Mouse (Mus musculus) gastrocnemius, postnatal 36 days (tissue): ENCODE results near the gene Fry. TPM values are rescaled to one million over a fixed set of nuclear protein-coding genes. Genes with fewer than 3 reads are reported as not detected.

Source experiments
- DNase-seq, 2 experiments: peaks; one replicate each; pipeline ENCODE4 v3.0.0; 2022
- intact Hi-C: fragments of 180-260 bp; cut with DNase I; formaldehyde crosslinking; loops from one replicate; pipeline ENCODE4 v1.15.1; 2025
- long read RNA-seq, 2 experiments: library from polyadenylated mRNA; stranded (forward); transcript quantifications; one replicate each; pipeline ENCODE4 v2.0.0; 2021
- total RNA-seq, 2 experiments: library from RNA; stranded (reverse); gene quantifications; 2 replicates each; pipeline ENCODE4 v1.2.3; 2021

Fry gene
- total RNA-seq, result 10 to 100 TPM; 78.8 to 85.5 TPM
- long read RNA-seq, experiment 1, partial matches to known transcripts, result 3 of 10 reads
- long read RNA-seq, experiment 1, other reads (novel, unspliced or antisense), result 4 of 10 reads
- long read RNA-seq, experiment 2, partial matches to known transcripts, result 6 of 14 reads
- long read RNA-seq, experiment 2, other reads (novel, unspliced or antisense), result 4 of 14 reads

GRCm38 (mm10) chr5:150118455-150119241 lies at the start of gene Fry:
Gene Fry (plus strand): TSS chr5:150118645.
- intact Hi-C loops, result loop anchor here (5.0 kb wide), 1 partner anchor 39 kb away; no protein-coding TSS in a partner anchor
- DNase-seq, result peak; percentile 89 to 93

DNA sequence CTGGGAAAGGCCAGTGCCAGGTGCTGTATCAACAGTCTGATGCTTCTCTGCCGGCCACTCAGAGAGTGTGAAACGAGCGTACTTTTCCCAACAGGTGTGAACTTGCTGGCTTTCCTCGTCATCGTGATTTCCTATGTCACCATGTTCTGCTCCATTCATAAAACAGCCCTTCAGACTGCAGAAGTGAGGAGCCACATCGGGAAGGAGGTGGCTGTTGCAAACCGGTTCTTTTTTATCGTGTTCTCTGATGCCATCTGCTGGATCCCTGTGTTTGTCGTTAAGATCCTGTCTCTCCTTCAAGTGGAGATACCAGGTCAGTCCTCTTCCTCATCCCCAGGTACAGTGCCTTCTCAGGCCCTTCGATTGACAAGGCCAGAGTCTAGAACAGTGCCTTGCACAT lies 48.4 kb upstream of the Fry start:
- intact Hi-C loops, result no loop called here
- DNase-seq, result no peak

- DNase-seq, result no peak
- intact Hi-C loops, result no loop called here
Measured at GRCm38 (mm10) chr5:150071738-150072137, 46.7 kb upstream of the Fry start.

DNA sequence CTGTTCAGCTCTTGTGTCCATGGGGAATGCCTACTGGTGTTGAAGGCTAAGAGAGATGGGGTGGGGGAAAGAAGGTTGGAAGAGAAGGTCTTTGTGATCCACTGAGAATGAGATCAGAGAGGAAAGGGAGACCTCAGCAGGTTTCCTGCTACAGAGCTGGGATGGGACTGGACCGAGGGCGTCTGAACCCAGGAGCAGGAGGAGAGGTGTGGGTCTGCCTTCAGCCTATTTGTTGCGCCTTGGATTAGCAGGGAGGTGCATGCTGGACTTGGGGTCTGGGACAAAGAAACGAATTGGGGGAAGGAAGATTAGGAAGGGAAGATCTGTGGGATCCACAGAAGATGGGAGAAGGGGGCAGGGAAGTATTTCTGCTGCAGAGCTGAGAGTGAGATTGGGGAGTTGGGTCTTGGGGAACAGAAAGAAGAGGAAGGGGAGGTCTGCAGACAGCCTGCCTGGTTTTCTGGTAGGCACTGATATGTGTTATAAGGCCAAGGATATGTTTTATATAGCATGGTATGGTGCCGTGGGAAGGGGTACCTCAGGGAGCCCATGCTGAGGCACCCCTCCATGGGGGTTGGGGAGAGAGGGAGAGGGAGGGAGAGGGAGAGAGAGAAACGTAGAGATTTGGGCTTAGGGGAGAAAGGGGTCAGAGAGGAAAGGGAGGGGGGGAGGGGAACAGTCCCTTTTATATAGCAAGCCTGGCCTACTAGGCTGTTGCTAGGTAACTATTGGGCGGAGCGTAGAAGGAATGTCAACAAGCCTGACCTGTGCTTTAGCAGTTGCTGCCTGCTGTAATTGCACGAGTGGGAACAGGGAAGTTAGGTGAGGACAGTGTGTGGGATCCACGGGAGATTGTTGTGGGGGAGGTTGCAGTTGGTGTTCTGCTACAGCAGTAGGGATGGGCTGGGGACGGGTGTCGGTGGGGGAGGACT lies 38.3 kb upstream of the Fry start:
- intact Hi-C loops, result no loop called here
- DNase-seq, result no peak

GRCm38 (mm10) chr5:150082696-150083095 lies 35.7 kb upstream of the Fry start:
- intact Hi-C loops, result no loop called here
- DNase-seq, result no peak

GRCm38 (mm10) chr5:150083190-150083589 lies 35.3 kb upstream of the Fry start:
- DNase-seq, result no peak

DNA sequence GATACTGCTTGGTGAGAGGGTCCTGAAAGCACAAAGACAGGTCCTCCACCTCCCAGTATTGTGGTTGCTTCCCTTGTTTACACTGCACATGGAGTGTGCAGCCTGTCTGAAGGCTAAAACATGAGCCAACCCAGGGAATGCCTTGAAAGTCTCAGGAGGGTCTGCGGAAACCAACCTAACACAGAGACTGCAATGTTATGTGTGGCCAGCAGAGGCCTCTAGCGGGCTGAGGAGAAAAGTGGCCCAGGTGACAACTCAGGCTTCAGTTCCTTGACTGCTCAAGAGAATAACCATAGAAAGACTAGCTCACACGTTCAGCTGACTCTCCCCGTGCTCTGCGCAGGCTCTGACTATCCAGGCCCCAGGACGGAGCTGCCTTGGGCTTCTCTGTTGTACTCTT lies 20.8 kb upstream of the Fry start:
- peak in 1 of 2 experiments; percentile 41 for DNase-seq
- intact Hi-C loops, result loop anchor here (2.0 to 10.0 kb wide), 2 partner anchors 59 to 307 kb away; no protein-coding TSS in a partner anchor

More at GRCm38 (mm10) chr5:150083190-150083589, 35.3 kb upstream of the Fry start:
- intact Hi-C loops, result no loop called here

- intact Hi-C loops, result loop anchor here (10.0 kb wide), 1 partner anchor 306 kb away; no protein-coding TSS in a partner anchor
- DNase-seq, result no peak
Measured at GRCm38 (mm10) chr5:150098754-150099153, 19.7 kb upstream of the Fry start.

GRCm38 (mm10) chr5:150101789-150102188 lies 16.7 kb upstream of the Fry start:
- DNase-seq, result no peak
- intact Hi-C loops, result no loop called here

- intact Hi-C loops, result no loop called here
Measured at GRCm38 (mm10) chr5:150106358-150106757, 12.1 kb upstream of the Fry start.

GRCm38 (mm10) chr5:150111236-150111635 lies 7.2 kb upstream of the Fry start:
- intact Hi-C loops, result no loop called here
- no peak for DNase-seq

More at GRCm38 (mm10) chr5:150106358-150106757, 12.1 kb upstream of the Fry start:
- no peak for DNase-seq

- intact Hi-C loops, result no loop called here
- DNase-seq, result no peak
Measured at GRCm38 (mm10) chr5:150114007-150114406, 4.4 kb upstream of the Fry start.

- DNase-seq, result no peak
- intact Hi-C loops, result loop anchor here (5.0 kb wide), 1 partner anchor 43 kb away; no protein-coding TSS in a partner anchor
Measured at GRCm38 (mm10) chr5:150114778-150115177, 3.7 kb upstream of the Fry start.

DNA sequence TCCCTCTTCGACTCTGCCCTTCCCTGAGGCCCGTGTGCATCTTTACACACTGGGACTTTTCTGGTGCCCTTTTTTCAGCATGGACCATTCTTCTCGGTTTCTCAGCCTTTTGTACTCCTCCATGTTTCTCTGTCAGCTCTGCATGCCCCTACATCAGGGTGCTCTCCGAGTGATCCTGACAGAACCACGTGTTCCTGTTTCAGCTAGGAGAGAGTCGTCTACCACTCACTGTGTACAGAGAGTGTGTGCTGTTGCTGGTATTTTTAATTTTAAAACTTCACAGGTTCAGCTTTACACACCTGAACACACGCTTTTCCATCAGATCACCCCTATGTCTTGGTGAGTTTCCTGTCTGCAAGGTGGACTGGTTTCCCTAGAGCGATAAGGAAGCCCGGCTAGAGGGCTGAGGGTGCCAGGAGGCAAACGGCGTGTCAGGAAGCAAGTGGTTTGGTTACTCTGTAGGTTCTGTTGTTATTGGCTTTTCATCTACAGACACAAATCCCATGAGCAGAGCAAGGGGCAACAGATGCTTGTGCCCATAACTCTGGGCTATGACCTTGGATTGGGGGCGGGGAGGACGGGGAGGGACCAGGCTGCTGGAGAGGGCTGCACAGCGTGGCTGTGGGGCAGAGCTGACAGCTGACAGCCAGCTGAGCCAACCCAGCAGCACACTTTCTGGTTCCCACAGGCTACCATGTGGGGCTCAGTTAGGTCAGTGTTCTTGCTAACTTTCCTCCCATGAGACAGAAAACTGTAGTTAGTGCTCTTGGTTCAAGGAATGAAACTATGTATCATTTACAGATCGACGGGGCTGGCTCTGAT lies 3.0 kb upstream of the Fry start:
- intact Hi-C loops, result loop anchor here (5.0 kb wide), 1 partner anchor 42 kb away; no protein-coding TSS in a partner anchor
- no peak for DNase-seq

- intact Hi-C loops, result loop anchor here (5.0 kb wide), 1 partner anchor 41 kb away; no protein-coding TSS in a partner anchor
Measured at GRCm38 (mm10) chr5:150116216-150116905, 2.1 kb upstream of the Fry start.

GRCm38 (mm10) chr5:150116906-150117216 lies 1.6 kb upstream of the Fry start:
- intact Hi-C loops, result loop anchor here (5.0 kb wide), 1 partner anchor 40 kb away; no protein-coding TSS in a partner anchor

More at GRCm38 (mm10) chr5:150116216-150116905, 2.1 kb upstream of the Fry start:
- DNase-seq, result no peak

GRCm38 (mm10) chr5:150118124-150118454 lies 356 bp upstream of the Fry start:
- no peak for DNase-seq
- intact Hi-C loops, result loop anchor here (5.0 kb wide), 1 partner anchor 39 kb away; no protein-coding TSS in a partner anchor

More at GRCm38 (mm10) chr5:150116906-150117216, 1.6 kb upstream of the Fry start:
- DNase-seq, result no peak

DNA sequence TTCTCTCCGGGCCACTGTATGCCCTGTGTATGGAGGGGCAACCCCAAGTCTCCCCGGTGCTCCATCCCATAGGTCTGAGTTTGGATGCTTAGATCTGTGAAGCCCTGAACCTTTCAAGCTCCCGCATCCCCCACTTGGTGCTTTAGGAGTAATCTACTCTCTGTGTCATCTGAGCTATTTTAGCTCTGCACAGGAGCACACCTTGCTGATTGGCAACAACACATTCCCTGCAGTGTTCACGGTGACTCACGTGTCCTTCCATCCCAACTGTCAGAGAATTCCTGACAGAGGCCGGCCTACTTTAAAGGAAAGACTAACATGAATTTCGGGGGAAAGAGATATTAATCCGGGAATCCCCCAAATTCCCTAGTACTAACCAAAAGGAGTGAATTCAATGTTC lies 2.2 kb downstream of the Fry start:
- DNase-seq, result no peak
- intact Hi-C loops, result no loop called here

DNA sequence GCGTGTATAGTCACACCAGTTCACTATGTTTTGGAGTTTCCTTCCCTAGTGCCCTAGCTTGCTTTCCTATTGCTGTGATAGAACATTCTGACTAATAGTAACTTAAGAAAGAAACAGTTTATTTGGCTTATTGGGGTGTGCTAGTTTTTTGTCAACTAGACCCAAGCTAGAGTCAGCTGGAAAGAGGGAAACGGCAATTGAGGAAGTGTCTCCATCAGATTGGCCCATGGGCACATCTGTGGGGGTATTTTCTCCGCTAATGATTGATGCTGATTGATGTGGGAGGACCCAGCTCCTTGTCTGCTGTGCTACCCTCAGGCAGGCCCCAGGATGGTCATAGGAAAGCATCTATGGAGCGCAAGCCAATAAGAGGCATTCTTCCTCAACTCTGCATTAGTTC lies 3.6 kb downstream of the Fry start:
- intact Hi-C loops, result no loop called here
- no peak for DNase-seq
